Mouse (Mus musculus) 3T3-L1 (cell line): ENCODE results near the gene Tekt2.

Experiments used
- DNase-seq: peaks from one replicate; pipeline ENCODE4 v3.0.0-alpha.2; 2015; ENCODE audit warnings: low read depth, low spot score

Gene Tekt2

GRCm38 (mm10) chr4:126309211-126309921 is 16.1 kb downstream of the Tekt2 start:
- no peak for DNase-seq

GRCm38 (mm10) chr4:126306827-126307226 is 18.7 kb downstream of the Tekt2 start:
- DNase-seq: no peak

GRCm38 (mm10) chr4:126306058-126306457 is 19.4 kb downstream of the Tekt2 start:
- DNase-seq: no peak

- no peak for DNase-seq
Measured at GRCm38 (mm10) chr4:126305428-126305827, 20.1 kb downstream of the Tekt2 start.

- no peak for DNase-seq
Measured at GRCm38 (mm10) chr4:126303877-126304276, 21.6 kb downstream of the Tekt2 start.

- DNase-seq: peak; percentile 86
Measured at GRCm38 (mm10) chr4:126301584-126302309, 23.7 kb downstream of the Tekt2 start.

GRCm38 (mm10) chr4:126300916-126301583 is 24.4 kb downstream of the Tekt2 start:
- DNase-seq: peak; percentile 93

GRCm38 (mm10) chr4:126296617-126297101 is 28.8 kb downstream of the Tekt2 start:
- no peak for DNase-seq

- DNase-seq: no peak
Measured at GRCm38 (mm10) chr4:126295937-126296336, 29.6 kb downstream of the Tekt2 start.

- no peak for DNase-seq
Measured at GRCm38 (mm10) chr4:126295152-126295551, 30.3 kb downstream of the Tekt2 start.

- DNase-seq: peak; percentile 48
Measured at GRCm38 (mm10) chr4:126291196-126291595, 34.3 kb downstream of the Tekt2 start.

- no peak for DNase-seq
Measured at GRCm38 (mm10) chr4:126290314-126290713, 35.2 kb downstream of the Tekt2 start.

- DNase-seq: no peak
Measured at GRCm38 (mm10) chr4:126288085-126288666, 37.3 kb downstream of the Tekt2 start.

- no peak for DNase-seq
Measured at GRCm38 (mm10) chr4:126287302-126287995, 38.0 kb downstream of the Tekt2 start.

GRCm38 (mm10) chr4:126286492-126286891 is 39.0 kb downstream of the Tekt2 start, which contains the start of gene Col8a2:
Gene Col8a2, plus strand, starts transcription at chr4:126286793.
- no peak for DNase-seq

- DNase-seq: no peak
Measured at GRCm38 (mm10) chr4:126283582-126283981, 41.9 kb downstream of the Tekt2 start.

- DNase-seq: no peak
Measured at GRCm38 (mm10) chr4:126281706-126282105, 43.8 kb downstream of the Tekt2 start.

- no peak for DNase-seq
Measured at GRCm38 (mm10) chr4:126278961-126279360, 46.5 kb downstream of the Tekt2 start.

GRCm38 (mm10) chr4:126278565-126278915 is 46.9 kb downstream of the Tekt2 start:
- DNase-seq: no peak

GRCm38 (mm10) chr4:126277906-126278564 is 47.5 kb downstream of the Tekt2 start:
- DNase-seq: peak; percentile 74

GRCm38 (mm10) chr4:126275681-126276131 is 49.8 kb downstream of the Tekt2 start:
- DNase-seq: no peak
